22 mouse cellular contexts compared by ENCODE assay signal in the genomic region with DNA sequence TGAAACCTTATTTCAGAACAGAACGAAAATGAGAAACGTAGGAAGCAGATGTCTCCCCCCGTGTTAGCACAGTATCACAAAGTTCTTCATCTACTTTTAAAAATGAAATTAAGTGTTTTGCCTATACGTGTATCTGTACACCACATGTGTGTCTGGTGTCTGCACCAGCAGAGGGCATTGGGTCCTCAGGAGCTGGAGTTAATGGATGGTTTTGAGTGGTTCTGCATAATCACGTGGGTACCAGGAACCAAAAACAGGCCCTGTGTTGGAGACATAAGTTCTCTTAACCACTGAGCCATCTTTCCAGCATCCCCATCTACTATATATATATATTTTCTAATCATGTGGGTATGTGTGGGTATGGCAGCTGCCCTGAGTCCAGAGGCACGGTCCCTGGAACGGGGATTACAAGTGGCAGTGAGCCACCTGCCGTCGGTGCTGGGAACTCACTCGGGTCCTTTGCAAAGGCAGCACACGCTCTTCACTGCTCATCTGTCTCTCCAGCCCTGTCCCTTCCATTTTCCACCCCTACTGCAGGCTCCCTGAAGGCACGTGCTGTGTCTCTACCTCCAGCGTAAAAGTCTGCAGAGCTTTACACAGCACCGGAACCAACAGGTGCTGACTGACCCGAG. TPM values are rescaled to one million over a fixed set of nuclear protein-coding genes. Genes with fewer than 3 reads are reported as not detected.
DNase-seq lines count a peak whose midpoint lies in the region; ATAC-seq and TF ChIP-seq lines count a peak whose summit lies in the region.
"Had no signal": no experiment of that assay in that cellular context is flagged by ENCODE, and none has a peak within 500 bp of the region (broad histone marks: within the 10 kb centered on the region; RNA-seq: fewer than 3 reads in every experiment).

No protein-coding gene starts in this region.

- TF ChIP-seq CTCF in E14TG2a.4 (conservative IDR thresholded peaks at IDR 0.05; ENCODE audit: low read length), result 0 out of 2 replicates have a peak, but pooled peaks have one; percentile 4
- TF ChIP-seq CTCF in small intestine, adult 2 months (IDR thresholded peaks at IDR 0.05; ENCODE audit: extremely low read depth, insufficient read length, insufficient replicate concordance, low read depth, low read length), result no peak
- TF ChIP-seq CTCF in hindbrain, postnatal 0 days (IDR thresholded peaks at IDR 0.05; ENCODE audit: low read depth), result no peak

- 0 out of 2 replicates have a peak overlapping the region, but pooled peaks have one; percentile 86 for H3K27ac ChIP-seq in heart, embryonic 12.5 days (ENCODE audit: poor library complexity, severe bottlenecking)
- peak overlapping the region; percentile 79; the same call in 1 of the 2 replicates for H3K27ac ChIP-seq in intestine, embryonic 15.5 days
- H3K27ac ChIP-seq in small intestine, adult 2 months (ENCODE audit: insufficient read depth, low read depth, low read length), result peak overlapping the region; percentile 81; the same call in 1 of the 2 replicates
- H3K27ac ChIP-seq in hindbrain, postnatal 0 days, result no peak overlapping the region
- no peak overlapping the region for H3K27ac ChIP-seq in forebrain, embryonic 16.5 days (ENCODE audit: low read length)
- H3K27ac ChIP-seq: embryonic facial prominence, embryonic 10.5 days; forebrain, embryonic 12.5 days; limb, embryonic 12.5 days had no signal

- ATAC-seq in heart, embryonic 12.5 days (ENCODE audit: insufficient number of reproducible peaks, low FRiP score), result no peak
- ATAC-seq in intestine, embryonic 15.5 days, result no peak
- ATAC-seq in hindbrain, postnatal 0 days, result no peak
- ATAC-seq in forebrain, embryonic 16.5 days, result no peak
- ATAC-seq: CD4-positive, CD25-positive, alpha-beta regulatory T cell, adult 4 months; hindbrain, embryonic 16.5 days had no signal

- no peaks in the 10 kb centered on the region for H3K9me3 ChIP-seq in heart, embryonic 12.5 days (replicated peaks)
- no peaks in the 10 kb centered on the region for H3K9me3 ChIP-seq in E14TG2a.4 (ENCODE audit: low read length)
- no peaks in the 10 kb centered on the region for H3K9me3 ChIP-seq in intestine, embryonic 15.5 days
- no peaks in the 10 kb centered on the region for H3K9me3 ChIP-seq in hindbrain, postnatal 0 days (ENCODE audit: low read length)
- H3K9me3 ChIP-seq in forebrain, embryonic 16.5 days (ENCODE audit: control insufficient read depth, low read length), result no peaks in the 10 kb centered on the region
- H3K9me3 ChIP-seq: embryonic facial prominence, embryonic 10.5 days; forebrain, embryonic 12.5 days; limb, embryonic 12.5 days had no signal

- intact Hi-C loops in heart, postnatal 25 days (cut with DNase I), result no loop called here

- WGBS in heart, embryonic 12.5 days, result 89% methylated on average over 15 of the region's 15 CpGs
- WGBS in intestine, embryonic 15.5 days, result 85% methylated on average over 15 of the region's 15 CpGs
- 86% methylated on average over 15 of the region's 15 CpGs for WGBS in small intestine, adult 2 months
- WGBS in hindbrain, postnatal 0 days, result 90% methylated on average over 15 of the region's 15 CpGs
- 89% methylated on average over 15 of the region's 15 CpGs for WGBS in forebrain, embryonic 16.5 days

- H3K9ac ChIP-seq in heart, embryonic 12.5 days, result no peak overlapping the region
- no peak overlapping the region for H3K9ac ChIP-seq in intestine, embryonic 15.5 days
- H3K9ac ChIP-seq in hindbrain, postnatal 0 days (replicated peaks; ENCODE audit: low read length), result no peak overlapping the region
- no peak overlapping the region for H3K9ac ChIP-seq in forebrain, embryonic 16.5 days (replicated peaks; ENCODE audit: low read depth, low read length)
- H3K9ac ChIP-seq: forebrain, embryonic 12.5 days; limb, embryonic 12.5 days had no signal

- H3K4me3 ChIP-seq in heart, embryonic 12.5 days, result no peak overlapping the region
- H3K4me3 ChIP-seq in E14TG2a.4 (replicated peaks; ENCODE audit: low read length), result no peak overlapping the region
- no peak overlapping the region for H3K4me3 ChIP-seq in intestine, embryonic 15.5 days (replicated peaks)
- H3K4me3 ChIP-seq in small intestine, adult 2 months (ENCODE audit: low read depth, low read length), result no peak overlapping the region
- H3K4me3 ChIP-seq in hindbrain, postnatal 0 days (ENCODE audit: low read length), result no peak overlapping the region
- H3K4me3 ChIP-seq in forebrain, embryonic 16.5 days (replicated peaks; ENCODE audit: low read length), result no peak overlapping the region
- H3K4me3 ChIP-seq: embryonic facial prominence, embryonic 10.5 days; forebrain, embryonic 12.5 days; limb, embryonic 12.5 days had no signal

- DNase-seq in heart, postnatal 25 days (ENCODE audit: low spot score), result no peak
- no peak for DNase-seq in hindbrain, postnatal 0 days (ENCODE audit: low spot score)
- DNase-seq: adrenal gland, adult 2 months; cerebellum, adult 9-10 months; gastrocnemius, postnatal 10 days; heart, adult 18-20 months; kidney, adult 2 months; kidney, postnatal 25 days; lung, postnatal 10 days; midbrain, embryonic 14.5 days; right cerebral cortex, postnatal 25 days; thymus, postnatal 14 days had no signal

- H3K4me1 ChIP-seq in heart, embryonic 12.5 days (replicated peaks), result peaks cover 38% of the 10 kb centered on the region
- H3K4me1 ChIP-seq in E14TG2a.4 (replicated peaks; ENCODE audit: low read depth, low read length), result peaks cover 51% of the 10 kb centered on the region
- H3K4me1 ChIP-seq in intestine, embryonic 15.5 days (replicated peaks), result peaks cover 17% of the 10 kb centered on the region; the same call in 1 of the 2 replicates
- peaks cover 27% of the 10 kb centered on the region for H3K4me1 ChIP-seq in small intestine, adult 2 months (ENCODE audit: control insufficient read depth, insufficient read depth, insufficient read length, low read length)
- peaks cover 12% of the 10 kb centered on the region for H3K4me1 ChIP-seq in hindbrain, postnatal 0 days (ENCODE audit: insufficient read depth, low read length)
- peaks cover 13% of the 10 kb centered on the region for H3K4me1 ChIP-seq in forebrain, embryonic 16.5 days (replicated peaks; ENCODE audit: control insufficient read depth, insufficient read depth, low read length)

- H3K36me3 ChIP-seq in heart, embryonic 12.5 days, result peaks cover 23% of the 10 kb centered on the region
- H3K36me3 ChIP-seq in E14TG2a.4 (ENCODE audit: insufficient read depth, low read length), result peaks cover 12% of the 10 kb centered on the region; the same call in 1 of the 2 replicates
- H3K36me3 ChIP-seq in intestine, embryonic 15.5 days, result peaks cover 9% of the 10 kb centered on the region
- peaks cover 22% of the 10 kb centered on the region for H3K36me3 ChIP-seq in small intestine, adult 2 months (ENCODE audit: control insufficient read depth, insufficient read depth, low read length)
- H3K36me3 ChIP-seq in hindbrain, postnatal 0 days (ENCODE audit: insufficient read depth, low read length), result no peaks in the 10 kb centered on the region
- H3K36me3 ChIP-seq in forebrain, embryonic 16.5 days (ENCODE audit: control insufficient read depth, insufficient read depth), result 0 out of 2 replicates have a peak, but pooled peaks cover 4% of the 10 kb centered on the region

- no peak for TF ChIP-seq POLR2A in small intestine, adult 2 months (IDR thresholded peaks at IDR 0.05; ENCODE audit: low read depth, low read length)

- no peaks in the 10 kb centered on the region for H3K27me3 ChIP-seq in heart, embryonic 12.5 days (replicated peaks)
- peaks cover 10% of the 10 kb centered on the region for H3K27me3 ChIP-seq in E14TG2a.4 (ENCODE audit: insufficient read depth, low read length)
- no peaks in the 10 kb centered on the region for H3K27me3 ChIP-seq in intestine, embryonic 15.5 days (replicated peaks)
- H3K27me3 ChIP-seq in small intestine, adult 2 months (ENCODE audit: control insufficient read depth, insufficient read depth, low read length), result no peaks in the 10 kb centered on the region
- no peaks in the 10 kb centered on the region for H3K27me3 ChIP-seq in hindbrain, postnatal 0 days (ENCODE audit: insufficient read depth, low read length)
- no peaks in the 10 kb centered on the region for H3K27me3 ChIP-seq in forebrain, embryonic 16.5 days (replicated peaks; ENCODE audit: control insufficient read depth, insufficient read depth, low read length)
- H3K27me3 ChIP-seq: forebrain, embryonic 12.5 days; limb, embryonic 12.5 days had no signal

- no peak overlapping the region for H3K4me2 ChIP-seq in heart, embryonic 12.5 days
- no peak overlapping the region for H3K4me2 ChIP-seq in intestine, embryonic 15.5 days (replicated peaks)
- no peak overlapping the region for H3K4me2 ChIP-seq in hindbrain, postnatal 0 days (ENCODE audit: low read depth, low read length)
- H3K4me2 ChIP-seq in forebrain, embryonic 16.5 days (ENCODE audit: low read length), result no peak overlapping the region
- H3K4me2 ChIP-seq: forebrain, embryonic 12.5 days; limb, embryonic 12.5 days had no signal

RNA-seq across cellular contexts. Expression of a gene that starts 4.0 kb away (rescaled TPM):
- 29.4 and 31.6 TPM in 2 replicates for polyA plus RNA-seq in heart, embryonic 12.5 days (2016; fragmentation: Nextera tagmentation; extraction: Ambion mirVana)
- total RNA-seq in heart, postnatal 25 days (2021), result 10 to 100 TPM in 1 of 2 experiments, 1 to 10 TPM in 1; 8.7 to 10.3 TPM
- 60.5 and 62.9 TPM in 2 replicates for polyA plus RNA-seq in intestine, embryonic 15.5 days (2015; fragmentation: Nextera tagmentation; extraction: Ambion mirVana)
- polyA plus RNA-seq in small intestine, adult 2 months (2012; rRNA removed), result 39.6 and 88.2 TPM in 2 replicates
- total RNA-seq in hindbrain, postnatal 0 days (2014; rRNA removed), result 49.6 and 59.3 TPM in 2 replicates
- 31.0 and 33.4 TPM in 2 replicates for polyA plus RNA-seq in hindbrain, postnatal 0 days (2015; fragmentation: Nextera tagmentation; extraction: Ambion mirVana)
- polyA plus RNA-seq in forebrain, embryonic 16.5 days (2015; fragmentation: Nextera tagmentation; extraction: Ambion mirVana), result 44.5 and 46.3 TPM in 2 replicates

Comparison
In these comparisons a context has a peak if more than half of its experiments do, and no peak if none do; other contexts are left out.
1. H3K27ac ChIP-seq: peak in heart, embryonic 12.5 days (single experiment), intestine, embryonic 15.5 days (single experiment) and small intestine, adult 2 months (single experiment); none in hindbrain, postnatal 0 days (single experiment) and forebrain, embryonic 16.5 days (single experiment).